Mouse (Mus musculus): ENCODE measurements around the gene Vars. TPM values are rescaled to one million over a fixed set of nuclear protein-coding genes. Genes with fewer than 3 reads are reported as not detected.

Gene Vars
- polyA plus RNA-seq, 1 experiment from 2014 or later = 35.5 TPM

- TF ChIP-seq CTCF (IDR thresholded peaks at IDR 0.05; ENCODE audit: low read depth) = no peak
- no peak for TF ChIP-seq EP300 (optimal IDR thresholded peaks at IDR 0.05)
- Histone ChIP-seq H3K4me2 (replicated peaks; ENCODE audit: low read depth) (peak overlapping the region; percentile 68), H3K4me1 (replicated peaks; ENCODE audit: control insufficient read depth, insufficient read depth) (no peaks in the 10 kb centered on the region), H3K9me3 (ENCODE audit: control insufficient read depth, low read length) (no peaks in the 10 kb centered on the region), H3K27me3 (ENCODE audit: control insufficient read depth, insufficient read depth, low read length) (no peaks in the 10 kb centered on the region), H3K9ac (ENCODE audit: low read length) (peak overlapping the region; percentile 68), H3K36me3 (ENCODE audit: control insufficient read depth, insufficient read depth, low read length) (no peaks in the 10 kb centered on the region), H3K27ac (replicated peaks) (peak overlapping the region; percentile 98), H3K4me3 (ENCODE audit: low read depth, low read length) (peak overlapping the region; percentile 51)
- WGBS = 8% methylated on average over 12 of the region's 12 CpGs
- peak; percentile 49 for DNase-seq (ENCODE audit: low spot score)
- ATAC-seq (ENCODE audit: low FRiP score, low TSS enrichment) = 0 out of 2 replicates have a peak, but pooled peaks have one; percentile 21
These were observed 40.8 kb upstream of the Vars start for GRCm38 (mm10) chr17:34959881-34960515.

GRCm38 (mm10) chr17:34960702-34961493 is 39.9 kb upstream of the Vars start:
- Histone ChIP-seq H3K27ac (replicated peaks) (peak overlapping the region; percentile 98), H3K27me3 (ENCODE audit: control insufficient read depth, insufficient read depth, low read length) (no peaks in the 10 kb centered on the region), H3K4me1 (replicated peaks; ENCODE audit: control insufficient read depth, insufficient read depth) (0 out of 2 replicates have a peak, but pooled peaks cover 3% of the 10 kb centered on the region), H3K36me3 (ENCODE audit: control insufficient read depth, insufficient read depth, low read length) (no peaks in the 10 kb centered on the region), H3K4me3 (ENCODE audit: low read depth, low read length) (no peak overlapping the region), H3K4me2 (replicated peaks; ENCODE audit: low read depth) (no peak overlapping the region), H3K9ac (ENCODE audit: low read length) (no peak overlapping the region), H3K9me3 (ENCODE audit: control insufficient read depth, low read length) (no peaks in the 10 kb centered on the region)
- TF ChIP-seq EP300 (optimal IDR thresholded peaks at IDR 0.05) (peak; percentile 79), CTCF (IDR thresholded peaks at IDR 0.05; ENCODE audit: low read depth) (no peak)
- DNase-seq (ENCODE audit: low spot score) (no peak), ATAC-seq (ENCODE audit: low FRiP score, low TSS enrichment) (no peak)

- ATAC-seq (ENCODE audit: low FRiP score, low TSS enrichment) (no peak), DNase-seq (ENCODE audit: low spot score) (no peak)
- Histone ChIP-seq H3K9ac (ENCODE audit: low read length) (no peak overlapping the region), H3K4me2 (replicated peaks; ENCODE audit: low read depth) (no peak overlapping the region), H3K27ac (replicated peaks) (peak overlapping the region; percentile 88), H3K4me3 (ENCODE audit: low read depth, low read length) (no peak overlapping the region), H3K4me1 (replicated peaks; ENCODE audit: control insufficient read depth, insufficient read depth) (0 out of 2 replicates have a peak, but pooled peaks cover 3% of the 10 kb centered on the region), H3K27me3 (ENCODE audit: control insufficient read depth, insufficient read depth, low read length) (no peaks in the 10 kb centered on the region), H3K36me3 (ENCODE audit: control insufficient read depth, insufficient read depth, low read length) (no peaks in the 10 kb centered on the region), H3K9me3 (ENCODE audit: control insufficient read depth, low read length) (no peaks in the 10 kb centered on the region)
- 22% methylated on average over 3 of the region's 3 CpGs for WGBS
- TF ChIP-seq EP300 (optimal IDR thresholded peaks at IDR 0.05) (no peak), CTCF (IDR thresholded peaks at IDR 0.05; ENCODE audit: low read depth) (no peak)
These were observed 38.7 kb upstream of the Vars start for GRCm38 (mm10) chr17:34962125-34962524.

- H3K27me3 ChIP-seq (ENCODE audit: control insufficient read depth, insufficient read depth, low read length) = no peaks in the 10 kb centered on the region
- H3K4me3 ChIP-seq (ENCODE audit: low read depth, low read length) = no peak overlapping the region
- H3K27ac ChIP-seq (replicated peaks) = peak overlapping the region; percentile 67
- H3K4me2 ChIP-seq (replicated peaks; ENCODE audit: low read depth) = no peak overlapping the region
- ATAC-seq (ENCODE audit: low FRiP score, low TSS enrichment) = no peak
- 0 out of 2 replicates have a peak, but pooled peaks cover 3% of the 10 kb centered on the region for H3K4me1 ChIP-seq (replicated peaks; ENCODE audit: control insufficient read depth, insufficient read depth)
- H3K9me3 ChIP-seq (ENCODE audit: control insufficient read depth, low read length) = no peaks in the 10 kb centered on the region
- WGBS = 61% methylated on average over 1 of the region's 1 CpGs
- TF ChIP-seq EP300 (optimal IDR thresholded peaks at IDR 0.05) = no peak
- TF ChIP-seq CTCF (IDR thresholded peaks at IDR 0.05; ENCODE audit: low read depth) = no peak
- H3K9ac ChIP-seq (ENCODE audit: low read length) = no peak overlapping the region
- no peaks in the 10 kb centered on the region for H3K36me3 ChIP-seq (ENCODE audit: control insufficient read depth, insufficient read depth, low read length)
- DNase-seq (ENCODE audit: low spot score) = no peak
These were observed 37.9 kb upstream of the Vars start for GRCm38 (mm10) chr17:34962841-34963240.

GRCm38 (mm10) chr17:34964640-34965049 is 36.1 kb upstream of the Vars start:
- DNase-seq (ENCODE audit: low spot score) (no peak), ATAC-seq (ENCODE audit: low FRiP score, low TSS enrichment) (peak; percentile 33; the same call in 1 of the 2 replicates)
- Histone ChIP-seq H3K27me3 (ENCODE audit: control insufficient read depth, insufficient read depth, low read length) (no peaks in the 10 kb centered on the region), H3K4me2 (replicated peaks; ENCODE audit: low read depth) (no peak overlapping the region), H3K4me1 (replicated peaks; ENCODE audit: control insufficient read depth, insufficient read depth) (0 out of 2 replicates have a peak, but pooled peaks cover 3% of the 10 kb centered on the region), H3K27ac (replicated peaks) (peak overlapping the region; percentile 80), H3K4me3 (ENCODE audit: low read depth, low read length) (no peak overlapping the region), H3K9ac (ENCODE audit: low read length) (no peak overlapping the region), H3K9me3 (ENCODE audit: control insufficient read depth, low read length) (no peaks in the 10 kb centered on the region), H3K36me3 (ENCODE audit: control insufficient read depth, insufficient read depth, low read length) (no peaks in the 10 kb centered on the region)
- 0% methylated on average over 1 of the region's 1 CpGs for WGBS
- TF ChIP-seq CTCF (IDR thresholded peaks at IDR 0.05; ENCODE audit: low read depth) = no peak
- no peak for TF ChIP-seq EP300 (optimal IDR thresholded peaks at IDR 0.05)
